Mouse (Mus musculus) heart, postnatal 25 days (tissue): ENCODE measurements at regions not wholly inside any gene's neighbourhood (a gene's known extent, or its start where the extent isn't known, plus 50 kb on each side); places are given as distances from the start of the nearest gene placed in this dataset.

Experiments
- DNase-seq: peaks from one replicate; pipeline ENCODE4 v3.0.0; 2022; ENCODE audit warnings: low spot score
- intact Hi-C: fragments of 180-260 bp; cut with DNase I; formaldehyde crosslinking; loops from one replicate; pipeline ENCODE4 v1.15.1; 2025

DNA sequence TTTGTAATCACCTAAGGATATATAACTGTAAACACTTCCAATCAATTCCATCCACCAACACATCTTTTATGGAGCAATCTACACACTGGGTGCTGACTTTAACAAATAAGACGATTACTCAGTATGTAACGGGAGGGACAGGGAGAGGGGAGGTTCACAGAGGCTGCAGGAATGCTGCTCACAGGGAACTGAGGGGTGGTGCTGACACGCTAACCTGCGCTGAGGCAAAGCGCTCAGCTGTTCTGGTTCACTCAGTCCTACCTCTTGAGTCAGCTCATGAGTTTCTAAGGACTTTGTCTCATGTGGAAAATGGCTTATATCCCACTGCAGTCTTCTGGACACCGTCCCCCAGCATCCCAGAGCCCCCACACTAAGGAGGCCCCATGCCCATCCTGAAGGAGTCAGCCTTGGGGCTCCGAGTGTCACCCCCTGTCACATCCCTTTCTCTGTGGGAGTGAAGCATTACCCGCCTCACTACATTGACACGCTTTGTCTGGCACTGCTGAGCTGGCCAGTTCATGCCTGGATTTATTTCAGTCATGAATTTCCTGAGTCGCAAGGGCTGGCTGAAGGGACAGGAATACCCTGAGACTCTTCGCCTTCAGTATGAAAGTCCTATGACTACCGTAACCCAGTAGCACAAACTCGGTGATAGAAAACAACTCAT is 184.6 kb upstream of the Dynlrb2 start:
- intact Hi-C loops: no loop called here
- no peak for DNase-seq

DNA sequence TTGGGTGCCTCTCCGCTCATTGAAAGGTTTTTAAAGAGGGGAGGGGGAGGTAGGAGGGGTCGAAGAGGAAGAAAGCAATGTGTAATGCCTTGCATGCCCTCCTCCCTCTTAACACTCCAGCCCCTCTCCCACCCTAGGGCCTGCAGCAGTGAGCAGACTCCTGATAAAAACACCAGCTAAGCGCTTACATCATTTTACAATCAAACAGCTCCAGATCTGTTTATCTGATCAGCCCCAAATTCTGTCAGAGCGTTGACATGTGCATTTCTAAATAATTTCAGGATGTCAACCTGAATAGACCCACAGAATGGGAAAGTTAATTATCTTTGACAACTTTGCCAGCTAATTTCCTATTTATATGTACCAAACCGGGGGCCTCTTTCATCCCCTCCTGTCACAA is 189.4 kb upstream of the Dynlrb2 start:
- intact Hi-C loops: no loop called here
- DNase-seq: no peak

DNA sequence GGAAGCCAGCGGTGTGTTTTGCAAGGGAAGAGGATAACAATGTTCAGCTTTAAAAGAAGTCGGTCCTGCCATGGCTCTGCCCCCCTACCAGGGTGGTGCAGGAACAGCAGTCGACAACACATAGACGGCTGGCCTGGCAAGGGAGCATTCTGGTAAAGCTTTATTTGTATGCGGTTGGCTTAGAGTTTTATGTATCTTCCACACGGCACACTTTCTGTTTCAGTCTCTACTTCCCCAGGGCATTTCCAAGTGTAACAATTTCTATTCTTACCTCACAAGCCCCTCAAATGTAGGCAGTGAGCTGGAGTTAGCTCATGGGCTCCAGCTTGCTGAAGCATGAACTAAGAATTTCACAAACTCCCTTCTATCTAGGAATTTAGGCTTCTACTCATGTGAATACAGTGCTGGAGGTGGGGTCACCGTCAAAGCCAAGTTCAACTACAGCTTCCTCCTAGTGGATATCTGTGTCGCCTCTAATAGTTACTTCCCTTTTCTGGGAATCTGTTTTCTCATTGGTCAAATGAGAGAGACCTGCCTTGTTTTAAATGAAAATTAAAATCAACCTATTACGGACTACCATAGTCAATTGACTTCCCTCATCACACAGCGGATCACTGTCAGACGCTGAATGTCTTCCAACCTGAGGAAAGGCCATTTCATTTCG is 190.2 kb upstream of the Dynlrb2 start:
- intact Hi-C loops: no loop called here
- no peak for DNase-seq

DNA sequence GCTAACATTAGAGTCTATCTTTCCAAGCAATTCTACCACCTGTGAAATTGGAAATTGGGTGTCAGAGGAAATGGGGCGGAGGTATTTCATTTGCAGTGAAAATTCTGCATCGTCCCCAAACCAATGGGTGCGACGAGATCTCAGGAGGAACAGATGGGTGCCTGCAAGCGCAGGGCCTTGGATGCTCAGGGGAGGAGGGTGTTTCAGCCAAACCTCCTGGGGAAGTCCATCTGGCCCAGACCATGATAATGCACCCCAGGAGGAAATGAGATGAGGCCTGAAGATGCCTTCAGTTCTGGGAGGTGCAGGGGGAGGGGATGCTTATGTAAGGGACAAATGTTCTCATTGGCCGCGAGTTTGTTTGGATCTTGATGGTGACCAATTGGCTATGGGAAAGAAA is 205.9 kb upstream of the Dynlrb2 start:
- no peak for DNase-seq
- intact Hi-C loops: no loop called here

DNA sequence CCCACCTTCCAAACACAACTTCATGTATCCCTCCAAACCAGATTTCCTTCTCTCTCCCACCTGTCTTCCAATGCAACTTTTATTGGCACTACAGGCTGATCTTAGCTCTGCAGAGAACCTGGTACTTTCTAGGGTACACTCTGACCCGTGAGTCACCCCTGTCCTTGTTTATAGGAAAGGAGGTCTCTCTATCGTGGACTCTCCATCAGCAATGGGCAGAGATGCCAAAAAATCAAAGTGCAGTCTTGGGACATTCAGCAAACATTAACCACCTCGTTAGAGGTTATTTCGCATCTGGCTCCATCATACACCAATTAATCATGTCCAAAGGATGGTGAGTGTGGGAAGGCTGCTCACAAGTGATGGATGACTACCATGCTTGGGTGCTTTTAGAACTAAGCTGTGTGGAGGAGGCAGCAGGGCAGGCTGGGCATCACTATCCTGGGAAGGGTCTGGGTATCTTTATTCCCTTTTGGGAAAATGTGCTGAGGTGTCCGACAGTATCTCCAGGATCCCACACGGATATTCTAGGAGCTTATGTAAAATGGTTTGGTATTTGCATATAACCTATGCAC is 214.0 kb upstream of the Dynlrb2 start:
- no peak for DNase-seq
- intact Hi-C loops: no loop called here

DNA sequence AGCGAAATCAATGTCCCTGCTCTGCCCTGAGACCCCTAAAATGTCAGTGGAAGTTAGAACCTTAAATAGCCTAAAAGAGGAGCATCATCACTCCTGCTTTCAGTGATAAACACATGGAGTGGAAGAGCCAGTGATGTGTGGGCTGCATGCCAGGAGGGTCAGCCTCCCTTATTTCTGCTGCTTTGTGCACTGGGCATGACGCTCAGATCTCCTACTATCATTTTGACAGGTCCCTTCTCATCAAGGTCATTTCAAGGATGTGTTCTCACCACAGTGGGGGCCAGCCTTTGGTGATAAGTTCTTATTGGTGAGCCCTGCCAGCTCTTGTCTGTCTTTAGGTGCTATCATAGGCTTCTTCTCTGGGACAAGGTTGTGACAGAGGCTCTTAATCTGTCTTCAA is 215.5 kb upstream of the Dynlrb2 start:
- DNase-seq: no peak
- intact Hi-C loops: no loop called here

DNA sequence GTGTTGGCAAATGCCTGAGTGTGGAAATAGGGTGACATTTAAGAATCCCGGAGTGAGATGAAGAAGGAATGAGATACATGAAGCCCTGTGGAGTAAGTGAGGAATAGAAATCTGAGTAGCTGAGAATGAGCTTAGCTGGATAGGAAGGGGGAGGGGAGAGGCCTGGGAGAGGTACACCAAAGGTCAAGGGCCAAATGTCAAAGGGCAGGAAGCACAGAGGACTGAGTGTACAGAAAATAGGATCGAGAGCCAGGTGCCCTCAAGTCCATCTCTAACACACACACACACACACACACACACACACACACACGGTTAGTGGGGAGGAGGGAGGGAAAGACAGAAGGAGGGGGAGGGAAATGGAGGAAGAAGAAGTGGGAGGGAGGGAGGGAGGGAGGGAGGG is 220.8 kb upstream of the Dynlrb2 start:
- intact Hi-C loops: no loop called here
- no peak for DNase-seq

DNA sequence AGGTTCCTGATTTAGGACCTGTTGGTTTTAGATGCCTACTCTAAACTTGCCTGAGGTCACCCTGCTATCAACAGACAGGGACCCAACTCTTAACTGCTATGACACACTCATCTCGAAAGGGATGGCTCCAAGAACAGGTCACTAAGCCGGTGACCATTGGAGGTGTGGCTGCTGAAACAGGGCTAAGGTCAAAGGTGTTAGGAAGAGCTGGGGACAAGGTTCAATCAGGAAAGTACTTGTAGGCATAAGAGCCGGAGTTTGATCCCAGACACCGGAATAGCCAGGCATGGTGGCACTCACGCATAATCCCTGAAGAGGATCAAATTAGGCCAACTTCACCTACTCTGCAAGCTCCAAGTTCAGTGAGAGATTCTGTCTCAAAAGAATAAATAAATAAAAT is 222.4 kb upstream of the Dynlrb2 start:
- intact Hi-C loops: no loop called here
- no peak for DNase-seq

DNA sequence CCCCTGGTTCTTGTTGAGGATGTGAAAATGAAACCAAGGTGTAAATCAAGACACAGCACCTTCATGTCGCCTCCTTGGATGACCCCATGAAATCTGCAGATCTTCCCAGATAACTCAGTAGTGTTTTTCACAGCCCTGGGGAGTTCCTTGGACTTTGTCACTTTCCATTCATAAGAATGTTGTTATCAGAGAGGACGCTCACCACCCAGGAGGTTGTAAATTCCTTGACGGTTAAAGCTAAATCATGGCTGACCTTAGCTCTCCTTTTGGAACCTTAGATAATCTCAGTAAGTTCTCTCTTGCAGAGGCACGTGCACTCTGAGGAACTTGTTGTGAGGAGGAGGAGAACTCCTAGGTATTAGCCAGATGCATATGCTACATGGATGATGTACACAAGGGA is 229.8 kb upstream of the Dynlrb2 start:
- DNase-seq: no peak
- intact Hi-C loops: no loop called here

DNA sequence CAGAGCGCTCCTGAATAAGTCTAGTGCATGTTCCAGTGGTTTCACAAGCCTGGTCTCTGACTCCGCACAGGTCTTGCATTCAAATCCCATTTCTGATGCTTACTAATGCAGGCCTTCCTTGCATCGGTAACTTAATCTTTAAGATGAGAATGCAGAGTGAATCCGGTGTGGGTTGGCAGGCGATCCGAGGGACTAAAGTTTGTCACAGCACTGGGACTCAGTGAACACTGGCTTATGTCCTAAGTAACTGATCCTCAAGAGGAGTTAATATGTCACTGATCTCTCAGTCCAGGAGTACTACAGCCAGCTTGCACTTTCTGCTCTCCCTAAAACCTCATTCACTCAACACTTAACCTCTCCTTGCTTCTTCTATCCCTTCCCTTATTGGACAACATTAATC is 233.5 kb upstream of the Dynlrb2 start:
- intact Hi-C loops: no loop called here
- DNase-seq: no peak

DNA sequence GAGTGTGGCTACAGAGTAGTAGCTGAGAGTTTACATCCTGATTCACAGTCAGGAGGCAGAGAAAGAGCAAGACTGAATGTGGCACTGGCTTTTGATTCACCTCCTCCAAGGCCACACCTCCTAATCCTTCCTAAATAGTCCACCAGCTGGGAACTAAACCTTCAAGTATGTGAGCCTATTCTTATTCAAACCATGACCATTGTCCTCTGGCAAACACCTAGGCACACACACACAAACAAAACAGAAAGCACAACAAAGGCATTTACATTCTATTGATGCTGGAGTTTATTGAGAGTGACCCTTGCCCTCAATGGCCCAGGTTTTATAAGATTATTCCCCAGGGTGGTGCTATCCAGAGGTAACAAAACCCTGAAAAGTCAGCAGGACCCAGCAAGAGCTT is 235.4 kb upstream of the Dynlrb2 start:
- intact Hi-C loops: no loop called here
- no peak for DNase-seq

DNA sequence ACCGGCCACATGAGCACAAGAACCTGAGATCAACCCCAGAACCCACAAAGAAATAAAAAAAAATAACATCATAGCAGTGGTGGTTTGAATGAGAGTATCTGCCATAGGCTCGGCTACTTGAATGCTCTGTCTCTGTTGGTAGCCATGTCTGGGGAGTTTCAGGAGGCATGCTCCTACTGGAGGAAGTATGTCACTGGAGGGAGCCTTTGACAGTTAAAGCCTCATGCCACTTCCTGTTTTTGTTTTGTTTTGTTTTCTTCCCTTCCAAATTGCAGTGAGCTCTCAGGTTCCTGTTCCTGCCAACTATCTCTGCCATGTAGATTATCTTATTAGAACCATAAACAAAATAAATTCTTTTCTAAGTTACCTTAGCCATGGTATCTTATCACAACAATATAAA is 236.1 kb upstream of the Dynlrb2 start:
- intact Hi-C loops: no loop called here

DNA sequence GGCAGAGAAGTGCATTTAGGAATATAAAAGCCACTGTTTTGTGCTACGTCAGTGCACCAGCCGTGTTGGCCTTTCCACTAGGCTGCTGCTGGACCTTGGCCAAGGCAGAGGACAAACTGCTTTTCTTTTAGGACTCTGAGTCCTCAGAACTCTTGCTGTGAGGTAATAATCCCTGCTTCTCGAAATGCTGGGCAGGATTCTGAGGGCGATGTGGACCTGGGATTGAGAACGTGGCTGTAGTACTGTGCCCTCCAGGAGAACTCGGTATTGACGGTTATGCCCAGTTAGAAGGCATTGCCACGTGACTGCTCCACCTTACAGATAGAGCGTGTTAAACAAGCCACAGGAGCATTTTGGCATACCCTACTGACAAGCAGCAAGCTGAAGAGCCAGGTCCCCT is 236.6 kb upstream of the Dynlrb2 start:
- intact Hi-C loops: no loop called here
- no peak for DNase-seq

More for the DNA sequence above, 236.1 kb upstream of the Dynlrb2 start:
- DNase-seq: no peak

DNA sequence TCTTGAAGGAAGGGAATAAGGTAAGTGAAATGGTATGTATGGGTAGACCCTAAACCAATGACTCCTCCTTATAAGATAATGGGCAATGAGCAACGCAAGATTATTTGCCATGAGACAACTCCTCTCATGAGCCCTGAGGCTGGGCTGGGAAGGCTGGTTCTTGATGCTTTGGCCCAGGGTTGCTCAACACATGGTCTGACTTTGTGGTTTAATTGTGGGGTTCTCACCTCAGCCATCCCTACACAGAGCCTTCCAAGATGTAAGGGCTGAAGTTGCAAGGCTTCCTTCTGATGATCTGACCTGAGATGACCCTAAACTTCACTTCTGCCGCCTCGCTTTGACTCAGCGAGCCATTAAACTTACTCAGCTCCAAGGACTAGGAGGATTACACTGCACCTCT is 237.8 kb upstream of the Dynlrb2 start:
- intact Hi-C loops: no loop called here
- DNase-seq: no peak

DNA sequence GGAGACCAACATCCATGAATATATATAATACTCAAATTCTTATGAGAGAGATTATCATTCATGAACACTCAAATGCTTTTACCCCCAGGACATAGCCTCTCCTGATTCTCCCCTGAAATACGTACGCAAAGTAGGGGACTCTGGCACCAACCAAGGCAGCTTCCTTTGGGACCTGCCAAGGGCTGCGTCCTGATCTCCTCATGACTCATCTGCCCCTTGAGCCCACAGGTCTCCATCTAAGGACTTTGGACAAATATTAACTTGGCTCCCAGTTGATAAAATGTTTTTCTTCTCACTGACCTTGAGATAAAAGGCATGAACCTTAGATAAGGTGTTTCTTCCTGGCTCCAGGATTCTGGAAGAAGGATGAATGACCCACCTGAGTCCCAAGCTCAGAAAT is 239.2 kb upstream of the Dynlrb2 start:
- intact Hi-C loops: no loop called here
- DNase-seq: no peak

DNA sequence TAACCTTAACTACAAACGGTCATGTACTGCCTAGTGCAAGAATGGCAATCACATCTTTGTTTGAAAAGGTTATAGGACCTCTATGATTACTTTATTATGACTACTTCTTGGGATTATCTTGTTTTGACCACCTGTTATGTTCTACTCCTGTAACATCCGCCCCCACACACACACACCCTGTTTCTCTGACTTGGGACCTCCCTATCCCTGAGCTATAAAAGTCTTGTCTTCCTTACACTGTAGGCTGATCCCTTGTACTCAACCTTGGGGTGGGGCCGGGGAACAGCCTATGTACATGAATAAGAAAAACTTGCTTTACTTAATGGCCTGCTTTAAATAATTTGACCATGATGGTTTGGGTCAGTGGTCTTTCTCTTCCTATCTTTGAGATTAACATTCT is 240.7 kb upstream of the Dynlrb2 start:
- no peak for DNase-seq
- intact Hi-C loops: no loop called here

DNA sequence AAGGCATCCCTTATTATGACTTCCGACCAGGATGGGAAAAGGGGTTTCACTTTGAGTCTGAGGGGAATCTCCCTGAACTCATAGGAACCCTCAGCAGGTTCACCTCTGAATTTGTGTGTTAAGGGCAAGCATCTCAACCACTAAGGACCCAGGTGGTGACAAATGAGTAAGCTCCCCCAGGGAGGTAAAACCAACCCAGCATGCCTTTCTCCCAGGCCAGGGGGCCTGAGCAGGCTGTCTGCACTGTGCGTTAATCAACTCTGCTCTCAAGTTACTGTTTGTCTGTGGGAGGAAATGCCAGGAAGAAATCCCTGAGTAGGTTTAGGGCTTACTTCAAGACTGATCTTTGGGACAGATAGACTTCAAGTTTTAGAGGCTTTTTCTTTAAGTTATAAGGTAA is 243.5 kb upstream of the Dynlrb2 start:
- intact Hi-C loops: no loop called here
- no peak for DNase-seq

DNA sequence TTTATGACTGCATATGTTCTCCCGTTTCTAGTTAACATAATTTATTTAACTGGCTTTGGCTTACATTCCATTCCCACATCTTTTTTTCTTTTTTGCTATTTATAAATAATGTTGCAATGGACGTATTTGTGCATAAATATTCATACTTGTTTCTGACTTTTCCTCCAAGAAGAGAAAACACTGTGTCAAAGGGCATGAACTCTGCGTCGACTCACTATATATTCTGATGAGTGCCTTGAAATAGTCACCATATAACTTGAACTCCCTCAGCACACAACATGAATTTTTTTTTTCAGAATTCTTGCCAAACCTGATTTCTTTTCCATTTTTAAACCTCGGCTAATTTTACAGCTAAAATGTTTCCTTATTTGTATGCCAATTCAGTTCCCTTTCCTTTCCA is 249.4 kb upstream of the Dynlrb2 start:
- intact Hi-C loops: no loop called here
- DNase-seq: no peak

DNA sequence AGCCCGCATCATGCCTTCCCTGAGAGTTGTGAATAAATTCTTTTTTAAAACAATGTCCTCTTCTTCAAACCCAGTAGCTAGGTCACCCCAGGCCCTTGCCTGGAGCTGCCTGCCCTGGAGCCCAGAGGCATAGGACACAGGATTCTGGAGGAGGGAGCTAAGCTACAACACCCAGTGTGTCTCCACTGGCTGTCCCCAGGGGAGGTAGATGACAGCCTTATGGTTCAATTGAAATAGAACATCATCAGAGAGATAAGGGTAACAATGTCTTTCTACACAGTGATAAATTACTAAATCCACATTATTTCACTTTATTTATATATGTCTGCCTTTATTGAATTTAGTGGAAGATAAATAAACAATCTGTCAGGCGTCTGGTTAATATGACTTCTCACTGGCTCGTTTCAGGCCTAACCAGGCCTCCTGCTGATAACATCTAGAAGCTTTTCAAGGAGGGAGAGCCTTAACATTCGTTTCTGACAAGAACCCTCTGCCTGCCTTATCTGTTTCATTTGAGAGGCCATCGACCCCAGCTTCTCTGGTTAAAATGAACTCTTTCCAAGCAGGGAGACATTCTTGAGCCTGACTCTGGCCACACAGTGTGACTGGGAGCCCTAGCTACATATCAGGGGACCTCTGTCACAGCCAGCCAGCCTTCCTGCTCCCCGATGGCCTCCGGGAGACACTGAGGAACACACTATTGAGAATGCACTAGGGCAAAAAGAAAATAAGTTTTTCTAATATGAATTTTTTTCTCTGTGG is 252.1 kb upstream of the Dynlrb2 start:
- intact Hi-C loops: no loop called here
- DNase-seq: no peak

DNA sequence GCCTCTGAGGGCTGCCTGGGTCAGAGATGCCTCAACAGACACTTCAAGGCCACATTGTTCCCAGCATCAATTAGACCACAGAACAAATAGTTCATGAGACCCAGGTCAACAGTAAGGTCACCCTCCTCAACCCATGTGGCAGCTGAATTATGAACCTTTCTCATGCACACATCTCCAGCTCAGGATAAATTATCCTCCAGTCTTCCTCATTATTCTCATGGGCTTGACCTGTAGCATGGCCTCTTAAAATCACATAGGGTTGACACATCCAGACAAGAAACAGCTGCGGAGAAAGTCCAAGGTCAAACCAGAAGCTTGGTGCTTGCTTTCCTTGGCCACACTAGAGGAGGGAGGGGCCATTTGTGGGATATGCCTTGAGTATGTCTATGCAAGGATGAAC is 256.4 kb upstream of the Dynlrb2 start:
- intact Hi-C loops: no loop called here

DNA sequence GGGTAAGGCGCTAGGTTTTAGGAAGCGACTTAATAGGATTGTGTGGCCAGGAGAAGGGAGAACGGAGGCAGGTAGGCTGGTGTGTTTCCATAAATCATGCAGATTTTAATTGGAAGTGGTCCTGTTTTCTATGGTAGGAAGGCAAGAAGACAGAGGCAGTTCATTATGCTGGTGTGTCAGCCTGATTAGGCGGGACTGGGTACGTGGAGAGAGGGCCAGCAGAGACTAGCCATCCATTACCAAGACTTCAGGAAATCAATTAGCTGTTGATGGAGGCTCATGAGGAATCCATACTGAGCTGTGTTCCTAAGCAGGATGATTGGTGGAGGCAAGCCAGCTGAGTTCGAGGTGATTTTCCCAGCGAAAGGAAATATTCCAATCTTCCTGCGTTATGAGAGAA is 261.3 kb upstream of the Dynlrb2 start:
- intact Hi-C loops: no loop called here
- no peak for DNase-seq

More for the DNA sequence above, 256.4 kb upstream of the Dynlrb2 start:
- DNase-seq: no peak
